Mouse (Mus musculus): ENCODE results near the gene Shank1. TPM values are rescaled to one million over a fixed set of nuclear protein-coding genes. Genes with fewer than 3 reads are reported as not detected.

Shank1 gene
- polyA plus RNA-seq, 1 experiment from 2014 or later: 0.86 TPM

GRCm38 (mm10) chr7:44341714-44342113 lies 31.7 kb downstream of the Shank1 start:
- H3K27ac ChIP-seq (ENCODE audit: poor library complexity, severe bottlenecking): no peak overlapping the region
- no peak overlapping the region for H3K4me2 ChIP-seq
- no peaks in the 10 kb centered on the region for H3K9me3 ChIP-seq (replicated peaks)
- no peak for ATAC-seq (ENCODE audit: insufficient number of reproducible peaks, low FRiP score)
- WGBS: 57% methylated on average over 5 of the region's 5 CpGs
- H3K4me3 ChIP-seq: no peak overlapping the region
- H3K36me3 ChIP-seq: no peaks in the 10 kb centered on the region
- H3K27me3 ChIP-seq (replicated peaks): peaks cover 95% of the 10 kb centered on the region
- no peak overlapping the region for H3K9ac ChIP-seq
- peaks cover 5% of the 10 kb centered on the region for H3K4me1 ChIP-seq (replicated peaks)

DNA sequence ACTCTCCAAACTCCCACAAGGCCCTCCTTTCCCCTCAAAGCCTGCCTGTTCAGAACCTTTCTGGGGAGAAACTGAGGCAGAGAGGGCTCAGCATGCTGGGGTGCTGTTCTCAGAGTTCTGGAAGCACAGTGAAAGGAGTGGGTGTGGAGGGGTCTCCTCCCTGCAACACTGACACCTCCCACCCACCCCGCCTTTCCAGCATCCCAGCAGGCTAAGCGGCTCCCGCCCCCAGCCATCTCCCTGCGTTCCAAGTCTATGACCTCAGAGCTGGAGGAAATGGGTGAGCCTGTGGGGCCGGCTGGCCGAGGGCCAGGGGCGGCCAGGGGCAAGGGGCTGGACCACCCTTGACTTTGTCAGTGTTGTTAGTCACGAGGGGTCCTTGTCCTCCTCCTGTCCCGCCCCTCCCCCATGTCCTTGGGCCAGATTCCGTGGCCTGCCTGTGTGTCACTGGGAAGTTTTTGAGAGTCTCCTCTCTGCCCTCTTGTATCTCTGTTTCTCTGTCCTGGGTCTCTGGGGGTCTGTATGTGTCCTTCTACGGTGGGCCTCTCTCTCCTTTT lies 33.5 kb downstream of the Shank1 start:
- Histone ChIP-seq H3K9ac (no peak overlapping the region), H3K27ac (ENCODE audit: poor library complexity, severe bottlenecking) (no peak overlapping the region), H3K9me3 (replicated peaks) (no peaks in the 10 kb centered on the region), H3K4me3 (no peak overlapping the region), H3K4me1 (replicated peaks) (peaks cover 5% of the 10 kb centered on the region), H3K27me3 (replicated peaks) (peaks cover 95% of the 10 kb centered on the region), H3K4me2 (peak overlapping the region; percentile 31), H3K36me3 (no peaks in the 10 kb centered on the region)
- 14% methylated on average over 11 of the region's 11 CpGs for WGBS
- ATAC-seq (ENCODE audit: insufficient number of reproducible peaks, low FRiP score): peak; percentile 40

DNA sequence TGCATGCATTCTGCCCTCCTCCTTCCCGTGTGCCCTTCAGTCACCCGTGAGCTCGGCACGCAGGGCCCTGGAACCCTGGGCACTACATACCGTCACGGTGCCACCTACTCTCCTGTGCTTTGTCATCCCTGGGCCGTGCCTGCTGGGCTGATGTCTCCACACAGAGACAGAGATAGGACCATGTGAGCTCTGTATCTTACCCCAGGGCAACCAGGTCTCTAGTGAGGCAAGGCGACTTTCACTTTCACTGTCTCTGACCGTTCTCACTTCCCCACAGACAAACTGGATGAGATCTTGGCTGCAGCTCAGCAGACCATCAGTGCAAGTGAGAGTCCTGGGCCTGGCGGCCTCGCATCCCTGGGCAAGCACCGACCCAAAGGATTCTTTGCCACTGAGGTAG lies 34.6 kb downstream of the Shank1 start:
- peaks cover 95% of the 10 kb centered on the region for H3K27me3 ChIP-seq (replicated peaks)
- 52% methylated on average over 12 of the region's 12 CpGs for WGBS

GRCm38 (mm10) chr7:44349043-44349442 lies 39.0 kb downstream of the Shank1 start:
- WGBS: 8% methylated on average over 3 of the region's 3 CpGs
- Histone ChIP-seq H3K4me3 (no peak overlapping the region), H3K4me1 (replicated peaks) (peaks cover 31% of the 10 kb centered on the region), H3K9me3 (replicated peaks) (no peaks in the 10 kb centered on the region), H3K27ac (ENCODE audit: poor library complexity, severe bottlenecking) (no peak overlapping the region), H3K9ac (no peak overlapping the region), H3K36me3 (no peaks in the 10 kb centered on the region), H3K4me2 (no peak overlapping the region), H3K27me3 (replicated peaks) (peaks cover 93% of the 10 kb centered on the region)
- ATAC-seq (ENCODE audit: insufficient number of reproducible peaks, low FRiP score): no peak

More for the DNA sequence above, 34.6 kb downstream of the Shank1 start:
- H3K4me2 ChIP-seq: no peak overlapping the region
- H3K4me3 ChIP-seq: no peak overlapping the region
- no peak overlapping the region for H3K9ac ChIP-seq
- no peaks in the 10 kb centered on the region for H3K36me3 ChIP-seq
- ATAC-seq (ENCODE audit: insufficient number of reproducible peaks, low FRiP score): no peak
- no peak overlapping the region for H3K27ac ChIP-seq (ENCODE audit: poor library complexity, severe bottlenecking)
- peaks cover 5% of the 10 kb centered on the region for H3K4me1 ChIP-seq (replicated peaks)
- H3K9me3 ChIP-seq (replicated peaks): no peaks in the 10 kb centered on the region

- Histone ChIP-seq H3K36me3 (no peaks in the 10 kb centered on the region), H3K27me3 (replicated peaks) (peaks cover 97% of the 10 kb centered on the region), H3K4me3 (peak overlapping the region; percentile 27), H3K4me1 (replicated peaks) (peaks cover 34% of the 10 kb centered on the region), H3K27ac (ENCODE audit: poor library complexity, severe bottlenecking) (no peak overlapping the region), H3K9ac (0 out of 2 replicates have a peak overlapping the region, but pooled peaks have one; percentile 17), H3K9me3 (replicated peaks) (no peaks in the 10 kb centered on the region), H3K4me2 (peak overlapping the region; percentile 63)
- WGBS: 6% methylated on average over 25 of the region's 25 CpGs
- peak; percentile 13; the same call in 1 of the 2 replicates for ATAC-seq (ENCODE audit: insufficient number of reproducible peaks, low FRiP score)
Observed at GRCm38 (mm10) chr7:44350957-44351711, 41.1 kb downstream of the Shank1 start.

DNA sequence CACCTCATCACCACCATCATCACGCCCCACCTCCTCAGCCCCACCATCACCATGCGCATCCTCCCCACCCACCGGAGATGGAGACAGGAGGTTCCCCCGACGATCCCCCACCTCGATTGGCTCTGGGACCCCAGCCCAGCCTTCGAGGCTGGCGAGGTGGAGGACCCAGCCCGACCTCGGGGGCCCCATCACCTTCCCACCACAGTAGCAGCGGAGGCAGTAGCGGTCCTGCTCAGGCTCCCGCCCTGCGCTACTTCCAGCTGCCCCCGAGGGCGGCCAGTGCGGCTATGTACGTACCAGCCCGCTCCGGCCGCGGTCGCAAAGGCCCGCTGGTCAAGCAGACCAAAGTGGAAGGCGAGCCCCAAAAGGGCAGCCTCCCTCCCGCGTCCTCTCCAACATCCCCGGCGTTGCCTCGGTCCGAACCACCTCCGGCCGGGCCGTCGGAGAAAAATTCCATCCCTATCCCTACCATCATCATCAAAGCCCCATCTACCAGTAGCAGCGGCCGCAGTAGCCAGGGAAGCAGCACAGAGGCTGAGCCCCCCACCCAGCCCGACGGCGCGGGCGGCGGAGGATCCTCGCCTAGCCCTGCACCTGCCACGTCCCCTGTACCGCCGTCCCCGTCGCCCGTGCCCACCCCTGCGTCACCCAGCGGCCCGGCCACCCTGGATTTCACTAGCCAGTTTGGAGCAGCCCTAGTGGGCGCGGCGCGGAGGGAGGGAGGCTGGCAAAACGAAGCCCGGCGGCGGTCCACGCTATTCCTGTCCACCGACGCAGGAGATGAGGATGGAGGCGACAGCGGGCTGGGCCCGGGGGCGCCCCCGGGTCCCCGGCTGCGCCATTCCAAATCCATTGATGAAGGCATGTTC lies 42.1 kb downstream of the Shank1 start:
- Histone ChIP-seq H3K9ac (no peak overlapping the region), H3K4me2 (peak overlapping the region; percentile 49)

DNA sequence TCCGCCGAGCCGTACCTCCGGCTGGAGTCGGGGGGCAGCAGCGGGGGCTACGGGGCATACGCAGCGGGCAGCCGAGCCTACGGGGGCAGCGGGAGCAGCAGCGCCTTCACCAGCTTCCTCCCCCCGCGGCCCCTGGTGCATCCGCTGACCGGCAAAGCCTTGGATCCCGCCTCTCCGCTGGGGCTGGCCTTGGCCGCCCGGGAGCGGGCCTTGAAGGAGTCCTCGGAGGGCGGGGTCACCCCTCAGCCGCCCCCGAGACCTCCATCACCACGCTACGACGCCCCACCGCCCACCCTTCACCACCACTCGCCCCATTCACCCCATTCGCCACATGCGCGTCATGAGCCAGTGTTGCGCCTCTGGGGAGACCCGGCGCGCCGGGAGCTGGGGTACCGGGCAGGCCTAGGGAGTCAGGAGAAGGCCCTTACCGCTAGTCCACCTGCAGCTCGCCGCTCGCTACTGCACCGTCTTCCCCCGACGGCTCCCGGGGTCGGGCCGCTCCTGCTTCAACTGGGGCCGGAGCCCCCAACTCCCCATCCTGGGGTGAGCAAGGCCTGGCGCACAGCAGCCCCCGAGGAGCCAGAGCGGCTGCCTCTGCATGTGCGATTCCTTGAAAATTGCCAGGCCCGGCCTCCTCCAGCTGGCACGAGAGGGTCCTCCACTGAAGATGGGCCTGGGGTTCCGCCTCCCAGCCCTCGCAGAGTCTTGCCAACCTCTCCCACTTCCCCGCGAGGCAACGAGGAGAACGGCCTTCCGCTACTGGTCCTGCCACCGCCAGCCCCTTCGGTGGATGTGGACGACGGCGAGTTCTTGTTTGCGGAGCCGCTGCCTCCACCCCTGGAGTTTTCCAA lies 42.9 kb downstream of the Shank1 start:
- WGBS: 2% methylated on average over 69 of the region's 71 CpGs
- ATAC-seq (ENCODE audit: insufficient number of reproducible peaks, low FRiP score): no peak
- H3K4me1 ChIP-seq (replicated peaks): peaks cover 51% of the 10 kb centered on the region

More for the DNA sequence above, 42.1 kb downstream of the Shank1 start:
- WGBS: 5% methylated on average over 68 of the region's 71 CpGs
- peaks cover 97% of the 10 kb centered on the region for H3K27me3 ChIP-seq (replicated peaks)
- H3K36me3 ChIP-seq: no peaks in the 10 kb centered on the region
- H3K9me3 ChIP-seq (replicated peaks): no peaks in the 10 kb centered on the region
- ATAC-seq (ENCODE audit: insufficient number of reproducible peaks, low FRiP score): no peak
- peak overlapping the region; percentile 24 for H3K4me3 ChIP-seq
- peaks cover 44% of the 10 kb centered on the region for H3K4me1 ChIP-seq (replicated peaks)
- H3K27ac ChIP-seq (ENCODE audit: poor library complexity, severe bottlenecking): no peak overlapping the region

GRCm38 (mm10) chr7:44353601-44354340 lies 43.7 kb downstream of the Shank1 start:
- no peak for ATAC-seq (ENCODE audit: insufficient number of reproducible peaks, low FRiP score)
- 3% methylated on average over 35 of the region's 35 CpGs for WGBS
- Histone ChIP-seq H3K36me3 (no peaks in the 10 kb centered on the region), H3K27me3 (replicated peaks) (peaks cover 92% of the 10 kb centered on the region), H3K4me3 (peak overlapping the region; percentile 24), H3K4me2 (peak overlapping the region; percentile 49), H3K9ac (0 out of 2 replicates have a peak overlapping the region, but pooled peaks have one; percentile 22), H3K27ac (ENCODE audit: poor library complexity, severe bottlenecking) (no peak overlapping the region), H3K4me1 (replicated peaks) (peaks cover 56% of the 10 kb centered on the region), H3K9me3 (replicated peaks) (no peaks in the 10 kb centered on the region)

More for the DNA sequence above, 42.9 kb downstream of the Shank1 start:
- Histone ChIP-seq H3K36me3 (no peaks in the 10 kb centered on the region), H3K4me2 (peak overlapping the region; percentile 49), H3K27me3 (replicated peaks) (peaks cover 96% of the 10 kb centered on the region), H3K9ac (no peak overlapping the region), H3K9me3 (replicated peaks) (no peaks in the 10 kb centered on the region), H3K4me3 (peak overlapping the region; percentile 24), H3K27ac (ENCODE audit: poor library complexity, severe bottlenecking) (no peak overlapping the region)

DNA sequence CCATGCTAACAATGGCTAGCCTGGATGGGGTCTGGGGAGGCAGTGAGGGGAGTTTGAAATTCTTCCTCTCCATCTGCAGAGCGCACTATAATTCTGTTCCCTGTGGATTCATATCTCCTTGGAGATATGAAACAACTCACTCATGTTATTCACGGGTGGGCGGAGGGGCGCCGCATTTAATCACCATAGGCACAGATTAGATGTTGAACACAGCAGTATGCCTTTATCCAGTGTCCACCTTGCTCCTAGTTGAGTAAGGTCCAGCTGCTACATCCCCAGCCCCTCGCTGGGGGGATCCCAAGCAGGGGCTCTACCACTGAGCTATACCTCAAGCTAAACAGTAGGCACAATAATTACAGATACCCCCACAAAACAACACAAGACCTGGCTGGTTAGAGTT lies 45.4 kb downstream of the Shank1 start:
- peaks cover 66% of the 10 kb centered on the region for H3K4me1 ChIP-seq (replicated peaks)
- H3K4me3 ChIP-seq: no peak overlapping the region
- WGBS: 63% methylated on average over 6 of the region's 6 CpGs
- H3K9me3 ChIP-seq (replicated peaks): no peaks in the 10 kb centered on the region
- H3K4me2 ChIP-seq: no peak overlapping the region
- H3K27ac ChIP-seq (ENCODE audit: poor library complexity, severe bottlenecking): no peak overlapping the region
- no peak for ATAC-seq (ENCODE audit: insufficient number of reproducible peaks, low FRiP score)
- H3K27me3 ChIP-seq (replicated peaks): peaks cover 84% of the 10 kb centered on the region
- H3K9ac ChIP-seq: no peak overlapping the region
- no peaks in the 10 kb centered on the region for H3K36me3 ChIP-seq
